Mouse (Mus musculus) MEL-GATA-1-ER (cell line): ENCODE data around the gene Ubr3.

Experiments used
- DNase-seq: peaks from one replicate; pipeline ENCODE4 v3.0.0-alpha.2; 2012; ENCODE audit warnings: low read depth; ENCODE audit errors: extremely low read depth

The Ubr3 gene

DNA sequence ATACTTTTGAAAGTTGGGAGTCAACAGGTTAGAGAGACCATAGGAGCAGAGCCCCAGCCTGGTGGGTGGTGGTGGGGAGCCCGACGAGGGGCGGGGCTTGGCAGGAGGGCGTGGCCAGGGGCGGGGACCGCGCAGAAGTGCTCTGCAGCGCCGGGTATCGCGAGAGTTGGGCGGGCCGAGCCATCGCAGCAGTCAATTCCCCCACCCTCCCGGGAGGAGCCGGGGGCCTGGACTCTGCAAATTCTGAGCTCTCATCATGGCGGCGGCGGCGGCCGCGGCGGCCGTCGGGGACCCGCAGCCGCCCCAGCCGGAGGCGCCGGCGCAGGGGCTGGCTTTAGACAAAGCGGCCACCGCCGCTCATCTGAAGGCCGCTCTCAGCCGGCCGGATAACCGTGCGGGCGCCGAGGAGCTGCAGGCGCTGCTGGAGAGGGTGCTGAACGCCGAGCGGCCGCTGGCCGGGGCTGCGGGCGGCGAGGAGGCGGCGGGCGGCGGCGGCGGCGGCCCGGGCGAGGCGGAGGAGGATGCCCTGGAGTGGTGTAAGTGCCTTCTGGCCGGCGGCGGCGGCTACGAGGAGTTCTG is at the start of gene Ubr3:
Ubr3 (plus strand) TSS at position 208 of the 579 bp plus-strand sequence.
- peak; percentile 73 for DNase-seq

DNA sequence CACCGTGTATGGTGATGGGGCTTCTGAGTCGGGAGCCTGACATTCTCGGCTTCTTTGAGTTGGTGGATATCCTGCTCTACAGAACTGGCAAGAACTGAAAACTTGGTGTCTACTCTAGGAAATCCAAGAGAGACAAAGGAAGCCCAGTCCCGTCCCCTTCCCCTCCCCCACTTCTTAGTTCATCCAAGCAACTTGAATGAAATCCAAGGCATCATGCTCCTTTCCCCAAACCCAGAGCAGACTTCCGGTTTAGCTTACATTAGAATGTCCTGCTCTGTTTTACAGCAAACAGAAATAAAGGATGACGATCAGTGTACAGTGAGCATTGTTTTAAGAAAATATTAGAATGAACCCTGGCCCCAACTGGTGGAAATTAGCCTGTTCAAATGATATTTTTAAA is 47.8 kb upstream of the Ubr3 start:
- DNase-seq: no peak

DNA sequence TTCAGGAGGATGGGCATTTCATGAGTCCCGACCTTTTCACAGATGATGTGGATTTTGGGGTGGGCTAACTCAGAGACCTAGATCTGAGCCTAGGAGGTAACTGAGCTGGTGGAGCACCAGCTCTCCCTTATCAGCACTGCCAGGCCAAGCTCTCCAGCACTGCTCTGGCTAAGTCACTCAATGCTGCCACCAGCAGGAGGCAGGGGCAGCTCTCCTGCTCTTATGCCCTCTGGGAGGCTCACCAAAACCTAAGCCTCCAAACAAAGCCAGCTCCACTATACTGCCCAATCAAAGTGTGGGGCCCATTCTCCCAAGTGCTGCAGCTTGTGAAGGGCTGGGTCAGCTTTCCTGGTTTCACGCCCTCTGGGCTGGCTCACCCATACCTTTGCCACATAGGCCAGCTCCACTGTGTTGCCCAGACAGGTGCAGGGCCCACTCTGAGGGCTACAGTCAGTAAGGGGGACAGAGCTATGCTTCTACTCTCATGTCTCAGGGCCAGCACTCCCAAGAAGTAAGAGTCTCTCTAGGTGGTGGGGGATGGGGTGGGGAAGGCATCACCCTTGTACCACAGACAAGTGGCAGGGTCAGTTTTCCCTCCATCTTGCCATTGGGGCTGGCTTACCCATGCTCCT is 45.5 kb upstream of the Ubr3 start:
- peak; percentile 18 for DNase-seq

DNA sequence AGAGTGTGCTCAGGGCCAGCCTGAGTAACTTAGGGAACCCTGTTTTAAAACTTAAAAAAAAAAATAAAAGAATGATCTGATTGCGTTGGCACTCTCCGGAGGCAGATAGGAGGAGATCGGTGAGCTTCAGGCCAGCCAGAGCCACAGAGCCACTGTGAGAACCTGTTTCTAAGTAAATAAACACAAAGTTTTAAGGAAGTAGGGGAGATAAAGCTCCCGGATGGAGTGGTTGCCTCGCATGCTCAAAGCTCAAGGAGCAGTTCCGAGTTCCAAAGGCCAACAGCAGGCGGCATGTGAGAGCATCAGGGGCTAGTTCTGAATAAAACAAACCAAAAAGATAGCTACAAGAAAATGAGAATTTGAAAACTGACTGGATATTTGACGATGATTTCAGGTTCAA is 40.7 kb upstream of the Ubr3 start:
- DNase-seq: peak; percentile 93

DNA sequence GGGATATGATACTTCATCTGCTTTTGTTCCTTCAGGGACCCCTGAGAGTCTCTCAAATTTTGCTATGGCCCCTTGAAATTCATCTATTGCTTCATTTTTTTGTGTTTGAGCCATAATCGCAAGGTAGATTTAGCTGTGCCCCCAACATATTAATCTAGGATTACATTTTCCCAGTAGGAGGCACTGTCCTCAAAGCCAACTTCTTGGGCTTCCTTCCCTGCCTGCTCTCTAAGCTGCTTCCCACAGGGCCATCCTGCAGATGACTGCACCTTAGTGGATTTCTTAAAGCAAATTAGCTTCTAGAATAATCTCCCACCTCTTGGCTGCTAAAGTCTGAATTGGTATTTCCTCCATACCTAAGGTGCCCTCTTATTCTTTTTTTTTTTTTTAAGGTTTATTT is 39.2 kb upstream of the Ubr3 start:
- peak; percentile 26 for DNase-seq

DNA sequence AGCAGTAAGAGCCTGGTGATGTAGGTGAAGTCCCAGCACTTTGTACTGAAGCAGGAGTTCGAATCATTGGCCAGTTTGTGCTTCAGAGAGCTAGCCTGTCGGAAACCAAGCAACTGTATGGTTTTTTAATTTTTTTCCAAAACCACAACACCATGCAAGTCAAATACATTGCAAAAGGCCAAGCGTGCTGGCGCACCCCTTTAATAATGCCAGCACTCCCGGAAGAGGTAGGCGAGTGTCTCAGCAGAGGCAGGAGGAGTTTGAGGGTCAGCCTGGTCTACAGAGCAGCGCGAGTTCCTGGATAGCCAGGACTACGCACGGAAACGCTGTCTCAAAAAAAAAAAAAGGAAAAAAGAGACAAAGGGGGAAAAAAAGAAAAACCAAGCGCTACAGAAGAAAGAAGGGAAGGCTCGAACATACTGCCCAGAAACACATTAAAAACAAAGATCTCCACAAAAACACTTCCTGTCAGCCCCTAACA is 36.0 kb upstream of the Ubr3 start:
- DNase-seq: peak; percentile 52

DNA sequence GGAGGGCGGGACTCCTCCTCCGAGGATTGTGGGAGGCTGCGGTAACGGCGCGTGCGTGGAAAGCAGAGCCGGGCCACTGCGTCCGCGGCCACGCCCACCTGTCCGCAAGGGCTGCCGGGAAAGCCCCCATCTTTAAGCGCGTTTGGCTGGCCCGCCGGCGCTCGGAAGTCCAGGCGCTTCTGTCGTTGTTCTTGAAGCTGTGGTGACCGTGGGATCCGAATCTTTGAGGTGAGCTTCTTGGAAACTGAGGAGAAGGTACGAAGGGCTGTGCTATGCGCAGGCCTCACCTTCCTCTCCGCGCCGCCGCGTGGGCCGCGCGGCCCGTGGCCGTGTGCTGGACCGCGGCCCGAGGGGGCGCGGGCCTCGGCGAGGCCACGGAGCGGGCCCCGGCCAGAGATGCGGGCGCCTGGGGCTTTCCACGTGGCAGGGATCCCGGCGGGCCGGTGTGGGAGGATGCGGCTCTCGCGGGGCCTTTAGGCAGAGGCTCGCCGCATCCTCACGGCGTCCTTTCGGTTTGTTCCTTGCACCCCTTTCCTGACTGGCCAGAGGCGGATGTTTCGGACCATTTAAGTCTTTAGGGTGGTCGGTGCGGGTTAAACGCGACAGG is 35.5 kb upstream of the Ubr3 start, which contains the start of gene Ssb:
Ssb (plus strand) TSS at position 78 of the 607 bp plus-strand sequence.
- peak; percentile 73 for DNase-seq

DNA sequence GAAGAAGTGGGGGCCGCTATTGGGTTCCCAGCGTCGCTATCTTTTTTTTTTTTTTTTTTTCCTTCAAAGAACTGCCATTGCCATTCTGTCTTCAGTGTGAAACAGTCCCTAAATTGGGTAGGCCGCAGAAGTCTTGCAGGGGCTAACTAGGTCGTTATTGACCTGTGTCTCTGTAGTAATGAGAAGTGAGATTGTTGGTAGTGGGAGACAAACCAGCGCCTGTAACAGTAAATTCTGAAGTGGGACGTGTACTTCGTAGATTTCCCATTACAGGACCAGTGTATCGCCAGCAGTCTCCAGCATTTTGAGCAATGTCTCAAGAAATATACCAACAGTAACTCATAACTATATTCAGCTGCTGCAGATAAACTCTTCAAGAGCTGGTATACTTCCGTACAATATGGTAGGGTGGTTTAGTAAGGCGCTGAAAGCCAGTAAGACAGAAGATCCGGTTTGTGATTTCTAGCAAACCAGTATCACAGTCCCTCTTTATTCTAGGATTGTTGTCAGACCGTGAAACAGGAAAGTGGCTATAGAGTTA is 34.9 kb upstream of the Ubr3 start:
- DNase-seq: peak; percentile 54

DNA sequence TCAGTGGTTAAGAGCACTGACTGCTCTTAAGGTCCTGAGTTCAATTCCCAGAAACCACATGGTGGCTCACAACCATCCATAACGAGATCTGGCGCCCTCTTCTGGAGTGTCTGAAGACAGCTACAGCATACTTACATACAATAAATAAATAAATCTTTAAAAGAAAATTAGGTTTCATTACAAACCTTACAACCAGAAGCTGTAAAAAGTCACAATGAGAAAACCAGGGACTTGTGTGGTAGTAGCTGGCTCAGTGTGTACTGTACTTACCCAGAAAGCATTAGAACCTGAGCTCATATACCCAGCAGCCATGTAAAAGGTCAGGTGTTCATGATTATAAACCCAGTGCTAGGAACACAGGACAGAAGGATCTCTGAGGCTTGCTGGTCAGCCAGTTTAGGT is 13.1 kb upstream of the Ubr3 start:
- no peak for DNase-seq

DNA sequence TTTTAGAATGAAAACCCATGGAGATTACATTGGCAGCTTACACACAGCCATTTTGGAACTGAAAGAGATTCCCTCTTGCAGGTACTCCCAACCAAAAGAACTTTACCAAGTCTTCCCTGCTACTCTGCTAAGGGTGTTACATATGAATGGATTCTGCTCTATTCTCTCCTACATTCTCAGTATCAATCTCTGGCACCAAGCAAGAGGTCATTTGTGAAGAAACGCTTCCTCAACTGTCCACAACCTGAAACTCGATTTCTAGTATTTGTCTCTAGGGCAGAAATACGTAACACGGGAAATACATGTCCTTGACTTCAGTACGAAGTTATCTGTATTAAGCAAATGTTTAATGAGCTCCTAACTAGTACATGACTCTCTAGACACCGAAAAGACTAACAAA is 12.5 kb upstream of the Ubr3 start:
- no peak for DNase-seq

DNA sequence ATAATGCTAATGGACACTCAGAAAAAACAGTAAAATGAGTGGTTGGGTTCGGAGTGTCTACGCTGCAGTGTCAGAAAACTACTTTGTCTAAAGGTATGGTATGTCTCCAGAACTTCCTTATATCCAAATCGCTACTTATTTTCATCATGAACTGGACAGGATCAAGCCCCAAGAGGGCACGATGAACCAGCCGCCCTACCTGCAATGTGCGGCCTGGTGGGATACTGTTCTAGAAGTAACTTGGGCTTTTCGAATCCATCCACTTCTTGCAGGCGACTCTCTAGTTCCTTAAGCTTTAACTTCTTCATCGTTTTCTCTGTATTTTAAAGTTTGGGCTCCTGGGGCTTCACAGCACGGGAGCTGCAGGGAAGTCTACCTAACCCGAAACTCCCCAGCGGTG is 12.0 kb upstream of the Ubr3 start:
- no peak for DNase-seq

DNA sequence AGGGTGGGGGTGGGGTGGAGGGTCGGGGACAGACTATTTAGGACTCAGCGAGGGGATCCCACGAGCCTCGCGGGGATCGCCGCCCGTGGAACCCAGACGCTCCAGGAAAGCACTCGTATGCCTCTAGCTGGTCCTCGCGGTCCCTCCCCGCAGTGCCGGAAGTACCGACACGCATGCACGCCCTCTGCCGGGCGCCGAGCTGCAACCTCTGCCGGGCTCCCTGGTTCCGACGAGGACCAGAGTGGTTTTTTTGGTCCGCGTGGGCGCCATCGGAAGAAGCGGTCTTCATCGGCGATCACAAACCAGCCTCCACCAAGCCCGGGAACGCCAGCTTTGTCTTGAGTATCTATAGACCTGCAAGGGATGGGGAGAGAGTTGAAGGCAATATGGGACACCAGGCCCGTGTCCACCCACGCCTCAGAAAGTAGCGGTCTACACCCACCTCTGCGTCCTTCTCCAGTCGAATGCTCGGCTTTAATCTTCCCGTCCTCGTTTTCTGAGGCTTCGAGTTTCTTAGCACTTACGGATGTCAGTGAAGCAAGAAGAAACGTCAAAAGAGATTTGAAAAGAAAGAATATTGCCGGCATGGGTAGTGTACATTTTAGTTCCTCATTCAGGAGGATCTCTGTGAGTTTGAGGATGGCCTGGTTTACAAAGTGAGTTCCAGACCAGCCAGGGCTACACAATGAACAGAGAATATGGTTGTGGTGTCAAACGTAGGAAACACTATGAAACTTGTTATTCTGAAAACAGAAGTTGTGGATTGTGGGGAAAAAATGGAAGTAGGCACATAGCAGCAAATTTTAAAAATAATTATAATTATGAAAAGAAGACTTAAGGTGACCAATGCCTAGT is 11.4 kb upstream of the Ubr3 start, which contains the start of gene Mettl5:
Mettl5 (minus strand) TSS at position 165 of the 855 bp plus-strand sequence.
- peak; percentile 69 for DNase-seq

DNA sequence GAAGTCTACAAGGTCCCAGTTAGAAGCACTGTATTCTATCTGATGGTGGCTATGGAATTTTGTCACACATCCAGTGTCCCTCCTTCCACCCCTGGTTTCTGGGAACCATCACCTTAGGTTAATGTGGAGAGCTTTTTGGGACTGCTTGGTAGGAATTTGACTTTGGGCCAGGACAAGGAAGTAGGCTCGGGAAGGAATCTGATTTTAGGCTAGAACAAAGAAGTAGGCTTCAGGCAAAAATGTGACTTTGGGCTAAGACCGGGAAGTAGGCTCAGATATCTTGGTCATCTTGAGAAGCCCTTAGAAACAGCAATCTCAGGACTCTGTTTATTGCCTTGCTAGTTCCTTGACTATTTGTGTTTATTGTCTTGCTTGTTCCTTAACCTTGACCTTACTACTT is 8.1 kb upstream of the Ubr3 start:
- DNase-seq: no peak

DNA sequence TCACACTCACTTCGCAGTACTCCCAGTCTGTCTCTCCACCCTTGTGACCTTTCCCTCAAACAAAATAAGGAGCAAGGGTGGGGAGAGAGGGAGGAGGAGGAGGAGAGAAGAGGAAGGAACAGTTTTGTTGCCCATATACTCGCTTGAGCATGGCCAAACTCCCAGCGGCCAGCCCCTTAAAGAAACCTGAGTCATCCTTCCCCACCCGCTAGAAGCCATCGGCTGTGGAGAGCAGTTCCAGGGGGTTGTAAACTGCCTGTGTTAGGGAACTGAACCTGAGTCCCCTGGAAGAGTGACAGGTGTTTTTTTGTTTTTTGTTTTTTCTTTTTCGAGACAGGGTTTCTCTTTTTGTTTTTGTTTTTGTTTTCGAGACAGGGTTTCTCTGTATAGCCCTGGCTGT is 6.2 kb upstream of the Ubr3 start:
- DNase-seq: no peak

DNA sequence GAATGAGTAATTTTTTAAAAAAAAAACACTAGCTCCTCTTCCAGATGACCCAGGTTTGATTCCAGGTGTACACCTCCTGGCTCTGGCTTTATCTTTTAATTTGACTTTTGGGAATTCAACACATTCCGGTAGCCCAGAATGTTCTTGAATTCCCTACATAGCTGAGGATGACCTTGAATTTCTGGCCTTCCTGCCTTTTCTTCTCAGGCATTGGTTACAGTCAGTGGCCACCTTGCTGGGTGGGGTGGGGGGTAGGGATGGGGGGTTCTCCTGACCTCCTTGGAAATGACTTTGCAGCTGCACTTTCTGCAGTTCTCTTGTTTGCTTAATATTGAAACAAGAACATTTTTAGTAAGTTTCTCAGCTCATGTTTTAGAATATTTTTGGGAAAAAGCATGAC is 3.9 kb upstream of the Ubr3 start:
- no peak for DNase-seq

DNA sequence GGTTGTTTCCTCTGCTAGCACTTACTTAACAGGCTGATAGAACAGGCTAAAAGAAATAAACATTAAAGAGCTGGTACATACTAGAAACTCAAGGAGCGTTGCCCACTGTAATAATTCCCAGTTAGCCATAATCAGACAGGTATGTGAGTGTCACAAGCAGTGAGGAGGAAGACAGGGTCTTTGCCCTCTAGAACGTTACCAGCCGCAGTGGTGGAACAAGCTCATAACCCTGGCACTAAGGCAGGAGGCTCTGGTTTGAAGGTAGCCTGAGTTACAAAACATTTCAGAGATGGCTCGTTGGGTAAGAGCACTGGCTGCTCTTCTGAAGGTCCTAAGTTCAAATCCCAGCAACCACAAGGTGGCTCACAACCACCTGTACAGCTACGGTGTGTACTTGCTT is 3.2 kb upstream of the Ubr3 start:
- DNase-seq: no peak

DNA sequence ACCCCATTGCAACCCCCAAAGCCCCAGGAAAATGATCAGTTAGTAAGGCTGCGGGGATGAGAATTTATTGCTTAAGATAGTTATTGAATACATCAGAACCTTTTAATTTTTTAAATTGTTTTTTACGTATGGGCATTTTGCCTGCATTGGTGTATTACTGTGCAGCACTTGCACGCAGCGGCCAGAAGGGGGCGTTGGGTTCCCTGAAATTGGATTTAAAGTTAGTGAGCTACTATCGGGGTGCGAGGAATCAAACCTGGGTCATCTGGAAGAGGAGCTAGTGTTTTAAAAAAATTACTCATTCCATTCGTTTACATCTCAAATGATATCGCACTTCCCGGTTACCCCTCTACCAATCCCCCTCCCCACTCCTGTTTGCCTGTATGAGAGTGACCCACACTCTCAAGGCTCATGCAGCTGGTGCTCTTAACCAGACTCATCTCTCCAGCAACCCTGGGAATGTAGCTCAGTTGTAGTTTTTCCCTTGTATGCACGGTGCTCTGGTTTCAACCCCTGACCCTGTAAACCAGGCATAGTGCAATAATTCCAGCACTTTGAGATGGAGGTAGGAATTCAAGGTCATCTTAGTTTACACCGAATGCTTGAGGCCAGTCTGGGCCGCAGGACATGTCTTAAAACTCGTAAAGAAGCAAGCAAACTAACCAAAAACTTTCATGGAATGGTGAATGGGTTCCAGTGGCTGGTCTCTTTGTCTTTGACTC is 1.4 kb upstream of the Ubr3 start:
- DNase-seq: no peak

DNA sequence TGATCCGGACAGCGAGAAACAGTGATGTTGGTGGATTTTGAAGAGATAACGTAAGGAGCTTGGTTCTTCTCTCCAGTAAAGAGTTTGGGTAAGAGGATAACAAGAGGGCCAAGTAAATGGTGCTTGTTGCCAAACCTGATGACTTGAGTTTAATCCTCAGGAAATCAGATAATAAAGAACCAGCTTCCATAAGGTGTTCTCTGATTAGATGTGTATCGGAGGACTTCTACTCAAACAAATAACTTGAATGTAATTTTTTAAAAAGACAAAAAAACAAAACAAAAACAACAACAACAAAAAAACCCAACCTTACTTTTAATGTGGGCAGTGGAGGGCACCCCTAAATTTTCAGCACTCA is 843 bp upstream of the Ubr3 start:
- no peak for DNase-seq

DNA sequence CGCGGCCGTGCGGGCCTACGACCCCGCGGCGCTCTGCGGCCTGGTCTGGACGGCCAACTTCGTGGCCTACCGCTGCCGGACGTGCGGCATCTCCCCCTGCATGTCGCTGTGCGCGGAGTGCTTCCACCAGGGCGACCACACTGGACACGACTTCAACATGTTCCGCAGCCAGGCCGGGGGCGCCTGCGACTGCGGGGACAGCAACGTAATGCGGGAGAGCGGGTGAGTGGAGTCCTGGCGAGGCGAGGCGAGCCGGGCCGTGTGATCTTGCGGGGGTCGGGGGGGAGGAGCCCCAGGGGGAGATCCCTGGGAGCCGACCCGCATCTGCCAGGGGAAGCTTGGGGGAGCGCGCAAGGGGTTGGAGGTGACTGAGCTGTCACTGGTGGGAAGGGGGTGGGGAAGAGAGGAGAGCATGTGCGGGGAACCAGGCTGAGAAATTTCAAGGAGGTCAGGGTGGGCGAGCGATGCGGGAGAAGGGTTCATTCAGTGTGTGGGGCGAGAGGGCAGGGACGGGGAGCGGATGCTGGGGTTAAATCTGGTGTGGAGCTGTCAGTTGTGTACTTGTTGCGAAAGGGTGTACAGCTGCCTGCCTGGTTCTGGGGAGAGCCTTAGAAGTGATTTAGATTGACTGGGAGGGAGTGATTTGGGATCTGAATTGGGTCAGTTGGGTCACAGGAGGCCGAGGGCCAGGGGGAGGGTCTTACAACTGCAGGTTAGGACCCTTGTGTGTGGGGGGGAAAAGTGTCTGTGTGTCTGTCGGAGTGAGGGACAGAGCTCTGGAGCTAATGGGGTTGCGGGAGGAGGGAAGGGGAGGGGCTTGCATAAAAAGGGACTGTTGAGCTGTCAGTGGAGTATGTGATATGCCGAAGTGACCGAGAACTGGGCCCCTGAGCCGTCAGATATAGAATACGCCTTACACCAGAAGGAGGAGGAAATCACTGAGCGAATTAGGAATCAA is 851 bp downstream of the Ubr3 start:
- DNase-seq: peak; percentile 86

DNA sequence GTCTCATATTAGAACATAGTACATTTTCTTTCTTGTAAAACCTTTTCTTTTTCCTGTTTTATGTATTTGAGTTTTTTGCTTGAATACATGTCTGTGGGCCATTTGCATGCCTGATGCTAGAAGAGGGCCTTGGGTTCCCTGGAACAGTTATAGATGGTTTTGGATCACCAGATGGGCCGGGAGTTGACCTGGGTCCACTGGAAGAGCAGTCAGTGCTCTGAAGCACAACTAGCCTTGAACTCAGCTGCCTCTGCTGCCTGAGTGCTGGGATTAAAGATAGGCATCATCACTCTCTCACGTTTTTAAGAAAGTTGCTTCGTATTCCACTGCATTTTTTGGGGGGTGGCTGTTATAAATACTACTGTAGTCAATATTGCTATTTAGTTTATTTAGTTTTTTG is 6.5 kb downstream of the Ubr3 start:
- no peak for DNase-seq
